Mouse (Mus musculus) thymus, postnatal 0 days (tissue): Measurements from ENCODE around the gene Ank. TPM values are rescaled to one million over a fixed set of nuclear protein-coding genes. Genes with fewer than 3 reads are reported as not detected.
A peak's percentile ranks its signal among the peaks of the same experiment; 100 is the strongest.

Source experiments
- DNase-seq: peaks from one replicate; pipeline ENCODE4 v3.0.0-alpha.2; 2015; ENCODE audit warnings: low spot score
- microRNA-seq: library from miRNA; unstranded; fragments of <30 nt; microRNA quantifications from one replicate; pipeline ENCODE4, GENCODE M21; 2016; ENCODE audit warnings: borderline number of aligned reads
- polyA plus RNA-seq: library from polyadenylated mRNA; unstranded; fragments of >200 nt; fragmentation: Nextera tagmentation; extraction: Ambion mirVana; gene quantifications from 2 replicates; pipeline ENCODE4 v1.2.1, GENCODE M21; 2015

Ank gene
- polyA plus RNA-seq, 1 experiment from 2014 or later = 3.6 TPM

- no peak for DNase-seq
Measured at GRCm38 (mm10) chr15:27629800-27630600, 163.5 kb downstream of the Ank start.

GRCm38 (mm10) chr15:27630601-27631383 lies 164.3 kb downstream of the Ank start, which contains the start of gene Otulin:
Gene Otulin, minus strand, starts transcription at chr15:27630693.
- peak; percentile 97 for DNase-seq

GRCm38 (mm10) chr15:27633941-27634900 lies 167.7 kb downstream of the Ank start:
- DNase-seq = no peak

- peak; percentile 46 for DNase-seq
Measured at GRCm38 (mm10) chr15:27641171-27641570, 174.7 kb downstream of the Ank start.

GRCm38 (mm10) chr15:27642895-27643294 lies 176.4 kb downstream of the Ank start:
- peak; percentile 36 for DNase-seq

Small RNA genes lying within 50 kb of the gene (microRNA-seq; reads per million reads assigned to microRNA genes)
- gene Mir7117 = not detected

Other genes with a start within 250 kb of the Ank start
- 50.3 and 53.0 TPM in 2 replicates for gene Otulin, start 164.0 kb downstream of the Ank start, polyA plus RNA-seq
- gene Otulinl, start 214.9 kb downstream of the Ank start, polyA plus RNA-seq = 75.9 and 97.4 TPM in 2 replicates